In the genomic region with DNA sequence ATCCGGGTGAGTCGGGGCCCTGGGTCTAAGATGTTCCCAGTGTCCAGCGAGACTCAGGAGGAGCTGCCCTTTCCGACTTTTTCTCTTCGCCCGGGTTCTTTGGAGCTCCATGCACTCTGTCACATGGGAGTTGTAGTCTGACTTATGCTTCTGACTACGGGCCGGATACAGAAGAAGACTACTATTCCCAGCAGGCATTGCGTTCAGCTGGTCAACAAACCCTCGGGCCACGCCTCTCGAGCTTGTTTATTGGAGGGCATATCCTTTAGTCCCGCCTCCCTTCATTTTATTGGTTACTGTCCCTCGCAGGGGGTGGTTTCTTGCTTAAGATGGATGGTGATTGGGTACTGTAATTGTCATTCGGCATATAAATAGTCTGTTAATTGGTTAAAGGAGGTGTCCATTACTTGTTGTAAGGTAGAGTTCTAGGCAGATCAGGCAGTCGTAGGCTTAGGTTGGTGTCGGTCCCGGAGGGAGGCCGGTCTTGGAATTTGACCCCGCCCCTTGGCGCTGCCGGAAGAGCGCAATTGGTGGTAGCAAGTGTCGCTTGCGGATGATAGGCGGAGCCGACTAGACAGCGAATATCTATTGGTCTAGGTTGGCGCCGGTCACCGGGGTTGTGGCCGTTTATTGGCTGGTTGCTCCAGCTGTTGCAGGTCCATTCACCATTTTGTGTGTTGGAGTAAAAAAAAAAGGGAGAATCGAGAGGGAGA, we compare ENCODE assay signal across 8 mouse cellular contexts. TPM values are rescaled to one million over a fixed set of nuclear protein-coding genes. Genes with fewer than 3 reads are reported as not detected.
A peak's percentile ranks its signal among the peaks of the same experiment; 100 is the strongest.
DNase-seq lines count a peak whose midpoint lies in the region; ATAC-seq lines count a peak whose summit lies in the region.

No protein-coding gene starts in this region.

- H3K9ac ChIP-seq in hindbrain, embryonic 12.5 days: peak overlapping the region; percentile 62

- peaks cover 24% of the 10 kb centered on the region for H3K36me3 ChIP-seq in hindbrain, embryonic 12.5 days

- DNase-seq in NIH3T3 (ENCODE audit: low read depth): peak; percentile 100
- DNase-seq in cerebellum, postnatal 10 days: peak; percentile 99 to 100
- peak; percentile 99 to 100 for DNase-seq in frontal cortex, postnatal 10 days (ENCODE audit: low spot score in 2 of 2)
- DNase-seq in layer of hippocampus, postnatal 14 days (ENCODE audit: low spot score in 2 of 2): peak; percentile 100
- peak; percentile 98 for DNase-seq in lung, postnatal 14 days
- DNase-seq in retina, adult 2 months (ENCODE audit: low read depth, low spot score): peak; percentile 100
- DNase-seq in thymus, postnatal 36 days: peak; percentile 97 to 100

- H3K27ac ChIP-seq in hindbrain, embryonic 12.5 days: peak overlapping the region; percentile 89

- peak overlapping the region; percentile 79 for H3K4me2 ChIP-seq in hindbrain, embryonic 12.5 days (replicated peaks)

- ATAC-seq in hindbrain, embryonic 12.5 days (ENCODE audit: low FRiP score): peak; percentile 97

- peaks cover 21% of the 10 kb centered on the region for H3K4me1 ChIP-seq in hindbrain, embryonic 12.5 days

- H3K4me3 ChIP-seq in hindbrain, embryonic 12.5 days: peak overlapping the region; percentile 65

- peaks cover 7% of the 10 kb centered on the region; the same call in 1 of the 2 replicates for H3K27me3 ChIP-seq in hindbrain, embryonic 12.5 days

- no peaks in the 10 kb centered on the region for H3K9me3 ChIP-seq in hindbrain, embryonic 12.5 days (replicated peaks)

- under 1% methylated on average over 33 of the region's 33 CpGs for WGBS in hindbrain, embryonic 12.5 days

RNA-seq across cellular contexts. Expression of gene Cic, which starts 0.4 kb away (rescaled TPM):
- polyA plus RNA-seq in hindbrain, embryonic 12.5 days (2016; fragmentation: Nextera tagmentation; extraction: Ambion mirVana): 41.1 and 42.4 TPM in 2 replicates
- total RNA-seq in layer of hippocampus, postnatal 14 days (2021): 100 to 1,000 TPM; 209 to 228 TPM

RNA-seq across cellular contexts. Expression of gene Erf, which starts 17.3 kb away (rescaled TPM):
- polyA plus RNA-seq in hindbrain, embryonic 12.5 days (2016; fragmentation: Nextera tagmentation; extraction: Ambion mirVana): 10.4 and 13.6 TPM in 2 replicates
- 10 to 100 TPM; 41.0 to 47.2 TPM for total RNA-seq in layer of hippocampus, postnatal 14 days (2021)

RNA-seq across cellular contexts. Expression of gene Pafah1b3, which starts 29.9 kb away (rescaled TPM):
- polyA plus RNA-seq in hindbrain, embryonic 12.5 days (2016; fragmentation: Nextera tagmentation; extraction: Ambion mirVana): 391 and 405 TPM in 2 replicates
- 10 to 100 TPM; 35.3 to 37.1 TPM for total RNA-seq in layer of hippocampus, postnatal 14 days (2021)

RNA-seq across cellular contexts. Expression of gene Gsk3a, which starts 30.3 kb away (rescaled TPM):
- polyA plus RNA-seq in hindbrain, embryonic 12.5 days (2016; fragmentation: Nextera tagmentation; extraction: Ambion mirVana): 17.2 and 19.6 TPM in 2 replicates
- total RNA-seq in layer of hippocampus, postnatal 14 days (2021): 100 to 1,000 TPM; 184 to 190 TPM

RNA-seq across cellular contexts. Expression of gene Prr19, which starts 33.3 kb away (rescaled TPM):
- 0.87 and 1.1 TPM in 2 replicates for polyA plus RNA-seq in hindbrain, embryonic 12.5 days (2016; fragmentation: Nextera tagmentation; extraction: Ambion mirVana)
- total RNA-seq in layer of hippocampus, postnatal 14 days (2021): not detected

Comparison
In these comparisons a context has a peak if more than half of its experiments do, and no peak if none do; other contexts are left out.
1. Peak in every context shown above with its lines: DNase-seq, ATAC-seq, H3K4me3 ChIP-seq and H3K27ac ChIP-seq.